Mouse (Mus musculus): ENCODE measurements around the gene Gm20388.

- no peak for TF ChIP-seq CTCF (IDR thresholded peaks at IDR 0.05; ENCODE audit: low read depth, low read length)
- no peak for TF ChIP-seq TAL1 (conservative IDR thresholded peaks at IDR 0.05; ENCODE audit: low read depth, low read length)
Observed at GRCm38 (mm10) chr8:121451404-121452076, 1540.9 kb downstream of the Gm20388 start.

Measured in G1E (cell line).